Mouse (Mus musculus): ENCODE measurements around the gene Pafah1b1.

DNA sequence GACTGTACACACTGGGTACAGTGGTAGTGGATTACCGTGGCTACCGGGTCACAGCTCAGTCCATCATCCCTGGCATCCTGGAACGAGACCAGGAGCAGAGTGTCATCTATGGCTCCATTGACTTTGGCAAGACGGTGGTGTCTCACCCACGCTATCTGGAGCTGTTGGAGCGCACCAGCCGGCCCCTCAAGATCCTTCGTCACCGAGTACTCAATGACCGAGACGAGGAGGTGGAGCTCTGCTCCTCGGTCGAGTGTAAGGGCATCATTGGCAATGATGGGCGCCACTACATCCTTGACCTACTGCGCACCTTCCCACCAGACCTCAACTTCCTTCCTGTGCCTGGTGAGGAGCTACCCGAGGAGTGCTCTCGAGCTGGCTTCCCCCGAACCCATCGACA is 62.8 kb downstream of the Pafah1b1 start:
- no peak for TF ChIP-seq POLR2A (IDR thresholded peaks at IDR 0.05; ENCODE audit: borderline replicate concordance, extremely low read depth, low read depth, low read length)
- TF ChIP-seq CTCF (IDR thresholded peaks at IDR 0.05; ENCODE audit: insufficient read depth, low read length): no peak
